Mouse (Mus musculus) MEL-GATA-1-ER (cell line): ENCODE measurements around the gene Glipr2.

Experiments
- DNase-seq: peaks from one replicate; pipeline ENCODE4 v3.0.0-alpha.2; 2012; ENCODE audit warnings: low read depth; ENCODE audit errors: extremely low read depth

Gene Glipr2

GRCm38 (mm10) chr4:43970393-43971330, 13.5 kb downstream of the Glipr2 start:
- DNase-seq: no peak

- DNase-seq: no peak
Observed at GRCm38 (mm10) chr4:43971541-43972136, 14.4 kb downstream of the Glipr2 start.

GRCm38 (mm10) chr4:43972137-43972591, 15.0 kb downstream of the Glipr2 start:
- DNase-seq: peak; percentile 76

GRCm38 (mm10) chr4:43973526-43973981, 16.4 kb downstream of the Glipr2 start:
- DNase-seq: peak; percentile 90

- peak; percentile 76 for DNase-seq
Observed at GRCm38 (mm10) chr4:43974914-43975616, 17.9 kb downstream of the Glipr2 start.

GRCm38 (mm10) chr4:43976223-43976740, 19.1 kb downstream of the Glipr2 start:
- DNase-seq: no peak

- no peak for DNase-seq
Observed at GRCm38 (mm10) chr4:43978521-43979443, 21.6 kb downstream of the Glipr2 start.

- DNase-seq: no peak
Observed at GRCm38 (mm10) chr4:43979746-43980145, 22.5 kb downstream of the Glipr2 start.

GRCm38 (mm10) chr4:43980236-43980635, 23.0 kb downstream of the Glipr2 start:
- DNase-seq: no peak

- no peak for DNase-seq
Observed at GRCm38 (mm10) chr4:43980846-43981245, 23.6 kb downstream of the Glipr2 start.

GRCm38 (mm10) chr4:43981251-43981650, 24.1 kb downstream of the Glipr2 start:
- DNase-seq: no peak

- DNase-seq: peak; percentile 66
Observed at GRCm38 (mm10) chr4:43982053-43982732, 25.0 kb downstream of the Glipr2 start.

- DNase-seq: no peak
Observed at GRCm38 (mm10) chr4:43983181-43983580, 26.0 kb downstream of the Glipr2 start, which contains the start of gene Ccin. Gene Ccin (plus strand): TSS chr4:43983483.

- DNase-seq: no peak
Observed at GRCm38 (mm10) chr4:43983756-43984155, 26.6 kb downstream of the Glipr2 start.

- no peak for DNase-seq
Observed at GRCm38 (mm10) chr4:43984326-43984725, 27.1 kb downstream of the Glipr2 start.

GRCm38 (mm10) chr4:43988976-43989375, 31.8 kb downstream of the Glipr2 start:
- DNase-seq: no peak

GRCm38 (mm10) chr4:43993072-43993471, 35.9 kb downstream of the Glipr2 start:
- no peak for DNase-seq

GRCm38 (mm10) chr4:43994342-43994741, 37.1 kb downstream of the Glipr2 start:
- no peak for DNase-seq

GRCm38 (mm10) chr4:44003622-44004021, 46.4 kb downstream of the Glipr2 start:
- DNase-seq: peak; percentile 69

- peak; percentile 97 for DNase-seq
Observed at GRCm38 (mm10) chr4:44004126-44004525, 46.9 kb downstream of the Glipr2 start, which contains the start of gene Clta. Gene Clta (plus strand): TSS chr4:44004452.
